Mouse (Mus musculus) stomach, embryonic 14.5 days (tissue): ENCODE data around the gene Asgr1. TPM values are rescaled to one million over a fixed set of nuclear protein-coding genes. Genes with fewer than 3 reads are reported as not detected.
"Not testable (repeated sequence)": the region's sequence is repeated elsewhere in the genome, so short reads cannot be mapped to it uniquely, and the experiment has no call there.

Experiments used
- ATAC-seq: fragments of 200-750 bp; cut with Nextera tagmentation; 2 replicates; pipeline ENCODE4 v1.8.0; 2017; ENCODE audit warnings: low read depth, moderate TSS enrichment; ENCODE audit not compliant: insufficient number of reproducible peaks, insufficient read depth, low FRiP score
- H3K27ac ChIP-seq: fragments of 300-500 bp; sonication (generic); 2 replicates; pipeline ENCODE4 v1.5.1; 2014; ENCODE audit warnings: mild to moderate bottlenecking, low read length, moderate library complexity, mixed read lengths
- H3K27me3 ChIP-seq: fragments of 300-500 bp; sonication (generic); 2 replicates; pipeline ENCODE4 v1.6.1; 2014; ENCODE audit warnings: low read length, control low read depth, mixed read lengths; ENCODE audit not compliant: control insufficient read depth, insufficient read depth
- H3K36me3 ChIP-seq: fragments of 300-500 bp; sonication (generic); 2 replicates; pipeline ENCODE4 v1.6.1; 2014; ENCODE audit warnings: mild to moderate bottlenecking, control low read depth, low read length, moderate library complexity, mixed read lengths; ENCODE audit not compliant: control insufficient read depth, insufficient read depth
- H3K4me1 ChIP-seq: fragments of 300-500 bp; sonication (generic); 2 replicates; pipeline ENCODE4 v1.6.1; 2014; ENCODE audit warnings: low read length, control low read depth, mixed read lengths; ENCODE audit not compliant: control insufficient read depth, insufficient read depth
- H3K4me2 ChIP-seq: fragments of 300-500 bp; sonication (generic); replicated peaks from 2 replicates; pipeline ENCODE4 v1.6.1; 2014; ENCODE audit warnings: low read depth, low read length, control low read depth
- H3K4me3 ChIP-seq: fragments of 300-500 bp; sonication (generic); 2 replicates; pipeline ENCODE4 v1.5.1; 2014; ENCODE audit warnings: low read depth, low read length, control low read depth
- H3K9ac ChIP-seq: fragments of 300-500 bp; sonication (generic); replicated peaks from 2 replicates; pipeline ENCODE4 v1.6.1; 2014; ENCODE audit warnings: low read depth, mild to moderate bottlenecking, control low read depth, low read length, moderate library complexity, mixed read lengths
- H3K9me3 ChIP-seq: fragments of 300-500 bp; sonication (generic); 2 replicates; pipeline ENCODE4 v1.6.1; 2016; ENCODE audit warnings: low read depth, low read length, control low read depth; ENCODE audit not compliant: control insufficient read depth
- WGBS: fragments of 180-500 bp; shearing (Covaris S2); extraction: QIAGEN DNeasy Blood & Tissue Kit; methylation state at CpG from one replicate; pipeline ENCODE4 v1.1.7; 2014; 5-methylcytosine and 5-hydroxymethylcytosine counted together
- polyA plus RNA-seq: library from polyadenylated mRNA; unstranded; fragments of >200 nt; fragmentation: Nextera tagmentation; extraction: Ambion mirVana; gene quantifications from 2 replicates; pipeline ENCODE4 v1.2.1, GENCODE M21; 2014

Asgr1 gene
- polyA plus RNA-seq, 1 experiment from 2014 or later, result not detected

- H3K36me3 ChIP-seq, result no peaks in the 10 kb centered on the region
- no peak overlapping the region for H3K27ac ChIP-seq
- no peaks in the 10 kb centered on the region for H3K4me1 ChIP-seq
- WGBS, result 69% methylated on average over 3 of the region's 3 CpGs
- ATAC-seq, result no peak
- H3K9me3 ChIP-seq, result no peaks in the 10 kb centered on the region; the same call in 1 of the 2 replicates
- no peak overlapping the region for H3K9ac ChIP-seq
- H3K4me2 ChIP-seq, result no peak overlapping the region
- no peak overlapping the region for H3K4me3 ChIP-seq
- H3K27me3 ChIP-seq, result no peaks in the 10 kb centered on the region
Measured at GRCm38 (mm10) chr11:70063053-70063452, 9.2 kb downstream of the Asgr1 start.

- Histone ChIP-seq H3K4me1 (no peaks in the 10 kb centered on the region), H3K9ac (no peak overlapping the region), H3K9me3 (no peaks in the 10 kb centered on the region; the same call in 1 of the 2 replicates), H3K27ac (no peak overlapping the region), H3K4me2 (no peak overlapping the region), H3K4me3 (no peak overlapping the region), H3K36me3 (no peaks in the 10 kb centered on the region), H3K27me3 (no peaks in the 10 kb centered on the region)
- 67% methylated on average over 4 of the region's 4 CpGs for WGBS
- no peak for ATAC-seq
Measured at GRCm38 (mm10) chr11:70066701-70067100, 12.8 kb downstream of the Asgr1 start.

- ATAC-seq, result no peak
- WGBS, result 63% methylated on average over 3 of the region's 3 CpGs
- Histone ChIP-seq H3K27ac (no peak overlapping the region), H3K36me3 (no peaks in the 10 kb centered on the region), H3K9ac (no peak overlapping the region), H3K4me2 (no peak overlapping the region), H3K9me3 (no peaks in the 10 kb centered on the region; the same call in 1 of the 2 replicates), H3K4me3 (no peak overlapping the region), H3K27me3 (no peaks in the 10 kb centered on the region), H3K4me1 (no peaks in the 10 kb centered on the region)
Measured at GRCm38 (mm10) chr11:70068245-70068644, 14.4 kb downstream of the Asgr1 start.

- Histone ChIP-seq H3K9me3 (no peaks in the 10 kb centered on the region), H3K4me2 (no peak overlapping the region), H3K36me3 (no peaks in the 10 kb centered on the region), H3K27me3 (no peaks in the 10 kb centered on the region), H3K4me3 (no peak overlapping the region), H3K27ac (no peak overlapping the region), H3K9ac (no peak overlapping the region), H3K4me1 (no peaks in the 10 kb centered on the region)
- WGBS, result 66% methylated on average over 6 of the region's 6 CpGs
- no peak for ATAC-seq
Measured at GRCm38 (mm10) chr11:70070057-70070456, 16.2 kb downstream of the Asgr1 start.

- 76% methylated on average over 3 of the region's 3 CpGs for WGBS
- ATAC-seq, H3K4me3 ChIP-seq, H3K36me3 ChIP-seq, H3K9ac ChIP-seq, H3K4me2 ChIP-seq, H3K4me1 ChIP-seq, H3K27me3 ChIP-seq, H3K9me3 ChIP-seq, H3K27ac ChIP-seq: not testable (repeated sequence)
Measured at GRCm38 (mm10) chr11:70070603-70071002, 16.7 kb downstream of the Asgr1 start.

GRCm38 (mm10) chr11:70074379-70075071 lies 20.6 kb downstream of the Asgr1 start:
- Histone ChIP-seq H3K36me3 (no peaks in the 10 kb centered on the region), H3K27ac (no peak overlapping the region), H3K27me3 (no peaks in the 10 kb centered on the region), H3K4me1 (no peaks in the 10 kb centered on the region), H3K4me2 (no peak overlapping the region), H3K9me3 (no peaks in the 10 kb centered on the region), H3K4me3 (no peak overlapping the region), H3K9ac (no peak overlapping the region)
- WGBS, result 35% methylated on average over 17 of the region's 17 CpGs
- ATAC-seq, result no peak

GRCm38 (mm10) chr11:70075581-70075980 lies 21.7 kb downstream of the Asgr1 start:
- Histone ChIP-seq H3K9ac (no peak overlapping the region), H3K27me3 (no peaks in the 10 kb centered on the region), H3K4me3 (no peak overlapping the region), H3K27ac (no peak overlapping the region), H3K4me1 (no peaks in the 10 kb centered on the region), H3K36me3 (no peaks in the 10 kb centered on the region), H3K4me2 (no peak overlapping the region), H3K9me3 (no peaks in the 10 kb centered on the region)
- no peak for ATAC-seq
- 77% methylated on average over 6 of the region's 6 CpGs for WGBS

GRCm38 (mm10) chr11:70077441-70077840 lies 23.6 kb downstream of the Asgr1 start:
- Histone ChIP-seq H3K36me3 (no peaks in the 10 kb centered on the region), H3K9ac (no peak overlapping the region), H3K4me1 (no peaks in the 10 kb centered on the region), H3K4me2 (no peak overlapping the region), H3K27ac (no peak overlapping the region), H3K9me3 (no peaks in the 10 kb centered on the region), H3K4me3 (no peak overlapping the region), H3K27me3 (no peaks in the 10 kb centered on the region)
- 44% methylated on average over 2 of the region's 3 CpGs for WGBS
- no peak for ATAC-seq

- ATAC-seq, result no peak
Measured at GRCm38 (mm10) chr11:70079175-70079574, 25.3 kb downstream of the Asgr1 start.

More at GRCm38 (mm10) chr11:70079175-70079574, 25.3 kb downstream of the Asgr1 start:
- no peaks in the 10 kb centered on the region for H3K27me3 ChIP-seq
- no peak overlapping the region for H3K27ac ChIP-seq
- no peak overlapping the region for H3K4me2 ChIP-seq
- no peak overlapping the region for H3K4me3 ChIP-seq
- no peaks in the 10 kb centered on the region for H3K36me3 ChIP-seq
- H3K9ac ChIP-seq, result no peak overlapping the region
- WGBS, result 47% methylated on average over 6 of the region's 6 CpGs
- no peaks in the 10 kb centered on the region for H3K9me3 ChIP-seq
- H3K4me1 ChIP-seq, result no peaks in the 10 kb centered on the region
